Mouse (Mus musculus) adrenal gland, postnatal 36 days (tissue): ENCODE results near the gene Ralgps2. TPM values are rescaled to one million over a fixed set of nuclear protein-coding genes. Genes with fewer than 3 reads are reported as not detected.

Experiments used
- DNase-seq, 2 experiments: peaks; one replicate each; pipeline ENCODE4 v3.0.0; 2021; ENCODE audit warnings: mixed read lengths in 1 of 2
- long read RNA-seq, 2 experiments: library from polyadenylated mRNA; stranded (forward); transcript quantifications; one replicate each; pipeline ENCODE4 v2.0.0; 2021; ENCODE audit warnings: borderline sequencing depth in 2 of 2
- total RNA-seq, 2 experiments: library from RNA; stranded (reverse); gene quantifications; 2 replicates each; pipeline ENCODE4 v1.2.3; 2021

The Ralgps2 gene
- 10 to 100 TPM; 18.2 to 23.5 TPM for total RNA-seq
- long read RNA-seq, experiment 1, full-length matches to known transcripts, result 5 of 14 reads
- long read RNA-seq, experiment 1, partial matches to known transcripts, result 6 of 14 reads
- long read RNA-seq, experiment 1, other reads (novel, unspliced or antisense), result 3 of 14 reads
- long read RNA-seq, experiment 2, result 0 reads

DNA sequence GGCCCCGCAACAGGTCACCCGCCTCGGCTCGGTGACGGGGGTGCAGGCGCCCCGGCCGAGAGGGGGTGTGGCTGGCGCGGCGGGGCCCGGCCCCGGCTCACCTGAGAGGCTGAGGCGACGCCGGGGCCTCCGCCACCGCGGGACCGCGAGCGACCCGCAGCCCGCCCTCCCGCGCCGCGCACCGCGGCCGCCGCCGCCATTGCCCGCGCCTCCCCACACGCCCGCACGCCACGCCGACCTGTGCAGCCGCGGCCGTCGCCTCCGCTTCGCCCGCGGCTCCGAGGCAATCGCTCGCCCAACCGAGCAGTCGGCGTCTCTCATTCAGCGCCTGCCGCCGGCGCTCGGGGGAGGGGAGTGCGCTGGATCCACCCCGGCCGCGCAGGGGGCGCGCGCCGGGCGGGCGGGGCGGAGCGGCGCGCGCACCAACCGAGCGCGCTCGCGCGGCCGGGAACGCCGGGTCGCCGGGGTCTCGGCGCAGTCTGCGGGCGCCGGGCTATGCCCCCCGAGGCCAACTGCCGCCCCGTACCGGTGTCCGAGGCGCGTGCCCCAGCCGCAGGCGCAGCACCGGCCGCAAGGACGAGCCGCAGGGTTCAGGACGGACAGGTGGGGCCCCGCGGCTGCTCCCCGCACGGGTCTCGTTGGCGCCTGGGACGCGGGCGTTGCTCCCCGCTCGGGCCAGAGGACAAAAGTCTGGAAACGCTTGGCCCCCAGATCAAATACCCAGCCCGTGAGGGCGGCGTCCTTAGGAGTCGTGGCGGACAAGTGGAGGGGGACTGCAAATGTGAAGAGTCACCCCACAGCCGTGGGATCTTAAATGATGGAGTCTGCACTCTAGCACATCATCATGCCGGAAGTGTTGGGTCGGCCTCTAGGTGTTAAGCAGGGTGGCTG lies at the start of gene Ralgps2:
Gene Ralgps2 (minus strand): TSS at position 376 of the 891 bp plus-strand sequence.
- peak; percentile 77 to 86 for DNase-seq

DNA sequence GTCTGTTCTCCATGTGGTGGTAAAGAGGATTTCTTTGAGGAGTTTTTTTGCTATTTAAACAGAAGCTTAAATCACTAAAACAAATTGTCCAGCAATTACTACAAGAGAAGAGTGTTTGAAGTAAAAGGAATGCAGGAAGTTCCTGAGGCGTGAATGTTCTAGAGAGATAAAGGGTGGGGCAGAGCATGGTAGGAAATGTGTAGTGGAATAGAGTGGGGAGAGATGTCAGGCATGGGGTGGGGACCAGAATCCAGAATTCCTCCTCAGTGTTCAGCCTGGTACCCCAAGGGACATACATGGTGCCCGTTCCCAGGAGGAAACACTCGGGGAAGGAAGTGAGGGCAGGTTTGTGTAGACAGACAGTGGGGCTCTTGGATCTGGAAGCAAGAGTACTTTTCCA lies 48.1 kb upstream of the Ralgps2 start:
- no peak for DNase-seq

- no peak for DNase-seq
Observed at GRCm38 (mm10) chr1:156986641-156987345, 47.4 kb upstream of the Ralgps2 start.

- DNase-seq, result no peak
Observed at GRCm38 (mm10) chr1:156985657-156986640, 46.5 kb upstream of the Ralgps2 start.

DNA sequence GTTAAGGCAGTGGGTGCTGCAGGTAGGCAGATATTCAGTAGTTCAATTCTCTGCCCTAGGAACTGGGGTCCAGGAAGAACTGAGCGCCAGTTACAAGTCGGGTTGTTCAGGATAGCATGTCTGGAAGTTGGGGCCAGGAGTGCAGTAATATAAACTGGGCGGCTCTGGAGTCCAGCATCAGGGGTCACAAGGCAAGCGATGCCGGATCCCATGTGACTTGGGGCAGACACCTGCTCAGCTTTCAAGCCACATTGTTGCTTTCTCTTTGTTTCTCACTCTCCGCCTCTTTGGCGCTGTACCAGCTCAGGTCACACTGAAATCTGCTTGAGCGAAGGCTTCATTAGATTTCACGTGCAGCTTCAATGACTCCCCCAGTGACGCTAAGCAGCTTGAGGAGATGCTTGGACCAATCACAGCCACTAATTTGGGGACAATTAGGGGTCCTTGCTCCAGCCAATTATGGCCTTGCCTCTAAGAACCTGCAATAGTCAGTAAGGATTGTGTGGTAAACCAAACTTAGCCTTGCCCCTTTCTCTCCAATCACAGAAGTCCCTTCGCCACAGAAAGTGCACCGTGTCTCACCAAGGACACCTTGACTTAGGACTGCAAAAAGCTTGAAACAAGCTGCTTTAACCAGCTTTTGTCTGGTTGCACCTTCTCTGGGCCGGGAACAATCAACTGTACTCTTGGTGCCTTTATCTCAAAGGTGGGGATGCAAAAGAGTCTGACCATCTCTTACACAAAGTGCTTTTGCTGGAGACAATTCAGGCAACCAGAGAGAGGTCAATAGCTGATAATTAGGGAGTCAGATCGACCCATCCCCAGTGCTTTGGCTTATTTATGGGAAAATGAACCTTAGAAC lies 43.8 kb upstream of the Ralgps2 start:
- DNase-seq, result no peak

GRCm38 (mm10) chr1:156981975-156982374 lies 42.5 kb upstream of the Ralgps2 start:
- no peak for DNase-seq

DNA sequence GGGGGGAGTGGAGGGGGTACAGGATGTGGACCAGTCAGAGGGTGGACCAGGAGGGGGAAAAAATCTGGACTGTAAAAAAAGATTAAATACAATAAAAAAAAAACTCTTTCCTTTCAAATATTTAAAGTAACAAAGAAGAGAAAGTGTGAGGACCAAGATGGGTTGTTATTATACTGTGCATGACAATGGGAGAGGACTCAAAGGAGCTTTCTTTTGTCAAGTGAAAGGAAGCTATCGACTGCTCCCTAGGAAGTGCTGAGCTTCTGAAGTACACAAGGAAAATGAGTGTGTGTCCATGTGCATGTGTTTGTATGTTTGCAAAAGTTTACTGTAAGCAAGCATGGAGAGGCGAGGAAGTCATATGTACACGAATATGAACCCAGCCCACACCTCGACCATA lies 40.3 kb upstream of the Ralgps2 start:
- no peak for DNase-seq

GRCm38 (mm10) chr1:156978656-156979055 lies 39.2 kb upstream of the Ralgps2 start:
- no peak for DNase-seq

DNA sequence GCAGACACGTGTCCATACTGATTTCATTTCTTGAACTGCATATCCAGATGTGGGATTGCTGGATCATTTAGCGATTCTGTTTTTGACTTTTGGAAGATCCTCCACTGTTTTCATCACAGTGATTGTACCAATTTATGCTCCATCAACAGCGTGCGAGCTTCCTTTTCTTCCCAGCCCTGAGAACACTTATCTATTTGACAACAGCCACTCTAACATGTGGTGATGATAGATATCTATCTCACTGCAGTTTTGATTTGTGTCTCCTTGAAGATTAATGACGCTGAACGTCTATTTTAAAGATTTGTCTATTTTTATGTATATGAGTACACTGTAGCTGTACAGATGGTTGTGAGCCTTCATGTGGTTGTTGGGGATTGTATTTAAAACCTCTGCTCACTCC lies 34.4 kb upstream of the Ralgps2 start:
- DNase-seq, result no peak

DNA sequence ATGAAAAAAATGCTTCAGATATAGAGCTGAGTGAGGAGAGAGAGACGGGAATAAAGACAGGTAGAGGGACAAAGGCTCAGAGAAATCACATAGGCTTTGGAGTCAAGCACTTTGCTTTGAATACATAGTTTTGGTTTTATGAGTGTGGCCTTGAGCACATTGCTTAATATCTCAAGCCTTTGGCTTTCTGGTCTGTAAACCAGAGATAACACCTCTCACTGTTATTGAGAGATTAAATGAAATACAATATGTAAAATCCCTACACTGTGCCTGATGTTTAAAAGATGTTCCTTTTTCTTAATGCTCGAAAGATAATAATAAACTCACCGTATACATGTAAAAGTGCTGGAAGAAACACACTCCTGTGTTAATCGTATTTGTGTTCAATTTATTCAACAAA lies 33.0 kb upstream of the Ralgps2 start:
- DNase-seq, result no peak

GRCm38 (mm10) chr1:156971206-156971811 lies 31.9 kb upstream of the Ralgps2 start:
- DNase-seq, result peak; percentile 34 to 39

DNA sequence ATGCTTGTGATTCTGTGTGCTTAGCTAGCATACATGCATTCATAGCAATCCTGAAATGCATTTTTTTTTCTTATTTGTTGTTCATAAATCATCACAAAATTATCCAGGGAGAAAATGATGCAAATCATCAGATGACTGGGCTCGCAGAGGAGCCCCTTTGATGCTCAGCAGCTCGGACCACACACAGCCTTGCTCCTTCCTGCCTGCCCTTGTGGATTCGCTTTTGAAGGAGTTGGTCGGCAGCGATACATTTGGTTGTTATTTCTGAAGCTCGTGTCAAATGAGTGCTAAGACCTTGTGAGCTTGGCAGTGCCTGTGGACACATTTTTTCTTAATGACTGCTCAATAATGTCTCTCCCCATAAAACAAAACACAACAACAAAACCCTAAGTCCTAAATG lies 31.2 kb upstream of the Ralgps2 start:
- DNase-seq, result no peak

- no peak for DNase-seq
Observed at GRCm38 (mm10) chr1:156968107-156968506, 28.7 kb upstream of the Ralgps2 start.

DNA sequence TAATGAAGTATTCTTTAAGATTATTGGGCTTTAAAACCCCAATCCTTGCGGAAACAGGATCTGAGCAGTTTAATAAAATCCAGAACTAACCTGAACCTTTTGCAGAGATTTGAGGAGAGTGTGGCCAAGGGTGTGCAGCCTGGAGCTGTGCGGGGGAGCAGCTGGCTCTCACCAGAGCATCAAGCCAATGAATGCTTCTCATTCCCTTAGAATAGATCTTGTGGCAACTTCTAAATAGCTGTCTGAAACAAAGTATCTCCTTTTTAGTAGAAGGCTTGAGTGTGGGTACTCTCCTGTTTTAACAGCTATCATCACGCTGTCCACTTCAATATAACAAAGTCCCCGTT lies 25.1 kb upstream of the Ralgps2 start:
- no peak for DNase-seq

DNA sequence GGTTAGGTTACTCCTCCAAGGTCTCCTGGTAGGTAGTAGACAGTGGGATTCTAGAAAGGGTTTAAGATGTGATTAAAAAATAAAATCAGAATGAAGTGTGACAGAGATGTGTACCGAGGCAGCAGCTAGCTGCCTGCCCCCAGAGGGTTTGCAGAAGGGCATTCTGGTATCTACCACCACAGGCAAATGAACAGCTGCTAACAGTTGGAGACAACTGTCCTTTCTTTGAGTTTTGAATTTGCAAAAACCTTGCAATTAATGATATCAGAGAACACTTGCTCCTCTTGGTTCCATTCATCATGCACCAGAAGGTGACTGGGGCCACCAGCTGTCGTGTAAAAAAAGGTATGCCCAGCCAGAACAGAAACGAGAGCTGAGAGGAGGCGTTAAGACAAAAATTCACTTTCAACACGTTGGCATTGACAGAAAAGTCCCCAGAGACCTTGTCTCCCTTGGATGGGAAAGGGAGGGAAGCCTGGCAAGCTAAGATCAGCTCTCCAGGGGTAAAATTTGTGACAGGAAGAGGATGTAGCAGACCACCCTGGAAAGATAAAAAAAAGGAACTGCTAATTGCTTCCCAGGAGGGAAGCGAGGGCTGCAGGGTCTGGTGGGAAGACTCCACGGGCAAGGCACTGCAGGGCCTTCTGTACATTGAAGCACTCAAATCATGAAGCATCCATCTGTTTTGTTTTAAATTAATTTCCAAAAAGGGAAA lies 24.6 kb upstream of the Ralgps2 start:
- no peak for DNase-seq

DNA sequence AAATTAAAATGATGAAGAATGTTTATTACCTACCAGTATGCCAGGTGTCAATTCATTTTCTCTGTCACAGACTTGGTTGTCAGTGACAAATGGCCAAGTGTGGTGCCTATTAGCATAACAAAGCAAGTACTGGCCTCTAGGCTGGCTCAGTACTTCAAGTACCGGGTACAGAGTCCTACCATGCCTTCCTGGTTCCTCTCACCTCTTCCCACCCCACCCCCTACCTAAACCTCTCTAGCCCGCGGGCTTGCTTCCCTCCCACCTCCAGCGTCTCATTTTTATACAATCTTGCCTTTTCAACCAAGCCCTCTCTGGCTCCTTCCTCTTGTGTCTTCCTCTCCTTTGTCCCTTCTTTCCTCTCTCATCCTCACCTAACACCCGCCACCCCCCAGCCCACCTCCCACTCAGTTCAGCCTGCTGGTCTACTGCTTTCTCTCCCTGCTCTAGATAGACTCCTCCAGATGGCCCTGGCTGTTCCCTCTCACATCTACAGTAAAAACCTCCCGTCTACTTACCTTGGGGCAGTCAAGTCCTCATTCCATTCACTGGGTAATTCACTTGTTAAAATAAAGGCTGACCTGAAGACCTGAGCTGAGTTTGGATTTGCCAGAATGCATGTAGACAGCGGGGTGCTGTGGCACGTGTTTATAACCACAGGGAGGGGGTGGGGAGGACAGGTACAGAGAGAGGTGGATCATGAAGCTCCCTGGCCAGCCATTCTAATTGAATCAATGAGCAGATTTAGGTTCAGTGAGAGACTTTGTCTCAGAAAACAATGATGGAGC lies 22.2 kb upstream of the Ralgps2 start:
- DNase-seq, result no peak

DNA sequence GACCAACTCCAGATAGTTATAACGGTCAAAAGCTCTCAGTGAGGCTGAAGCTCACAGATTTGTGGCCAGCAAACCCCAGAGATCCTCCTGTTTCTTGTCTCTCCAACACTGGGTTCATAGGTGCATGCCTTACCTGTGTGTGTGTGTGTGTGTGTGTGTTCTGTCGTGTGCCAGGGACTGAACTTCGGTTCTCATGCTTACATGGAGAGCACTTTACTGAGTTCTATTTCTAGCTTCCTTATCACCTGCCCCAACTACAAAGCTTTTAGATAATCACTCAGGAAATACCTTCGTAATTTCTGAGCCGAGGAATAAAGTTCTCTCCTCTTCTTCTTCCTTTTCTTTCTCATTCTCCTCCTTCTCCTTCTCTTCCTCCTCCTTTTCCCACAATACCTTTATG lies 19.6 kb upstream of the Ralgps2 start:
- DNase-seq, result no peak

DNA sequence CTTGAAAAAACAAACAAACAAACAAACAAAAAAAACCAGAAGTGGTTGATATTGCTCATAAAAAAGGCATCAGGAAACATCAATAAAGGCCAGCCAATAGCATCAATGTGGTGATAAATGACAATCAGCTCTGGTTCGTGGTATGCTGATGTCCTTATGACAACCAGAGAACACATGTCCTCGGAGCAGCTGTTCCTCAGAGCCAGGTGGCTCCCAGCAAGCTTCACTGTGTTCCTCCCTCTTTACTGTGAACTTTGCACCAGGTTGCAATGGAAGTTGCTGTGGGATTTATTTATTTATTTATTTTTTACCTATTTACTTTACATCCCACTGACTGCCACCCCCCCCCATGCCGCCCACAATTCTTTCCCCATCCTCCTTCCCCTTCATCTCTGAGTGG lies 17.9 kb upstream of the Ralgps2 start:
- DNase-seq, result no peak
